Mouse (Mus musculus): ENCODE data around the gene Cyb561a3. TPM values are rescaled to one million over a fixed set of nuclear protein-coding genes. Genes with fewer than 3 reads are reported as not detected.

Gene Cyb561a3
- polyA plus RNA-seq, 1 experiment from 2014 or later = 22.1 TPM

DNA sequence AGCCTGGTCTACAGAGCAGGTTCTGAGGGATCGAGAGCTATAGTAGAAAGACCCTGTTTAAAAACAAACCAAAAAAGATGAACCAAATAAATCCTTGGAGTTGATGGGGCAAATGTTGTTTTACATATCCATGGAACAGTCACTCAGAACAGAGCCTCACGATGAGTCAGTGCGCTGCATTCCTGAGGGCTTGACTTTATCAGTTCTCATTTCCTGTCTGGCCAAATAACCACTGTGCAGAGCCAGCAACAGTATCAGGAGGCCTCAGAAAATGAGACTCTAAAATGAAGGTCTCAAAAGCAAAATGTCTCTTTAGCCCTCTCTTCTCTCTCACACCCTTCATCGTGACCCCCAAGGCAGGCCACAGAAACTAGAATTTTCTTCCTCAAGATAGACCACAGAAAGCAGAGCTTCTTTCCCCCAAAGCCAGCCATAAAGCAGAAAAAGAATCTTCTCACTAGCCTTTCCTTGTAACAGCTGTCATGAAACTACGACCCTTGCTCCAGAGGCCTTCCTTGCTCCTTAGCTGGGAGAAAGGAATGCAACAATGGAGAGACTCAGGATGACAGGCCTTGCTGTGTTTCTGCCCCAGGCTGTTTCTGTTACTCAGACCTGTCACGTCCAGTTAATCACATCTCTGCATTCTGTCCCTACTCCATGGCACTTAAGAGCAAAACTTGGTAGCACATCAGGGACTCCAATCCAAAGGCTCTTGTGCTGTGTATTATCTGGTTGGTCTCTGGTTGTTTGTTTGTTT, 15.2 kb upstream of the Cyb561a3 start:
- no peaks in the 10 kb centered on the region; the same call in 1 of the 2 replicates for H3K27me3 ChIP-seq (replicated peaks; ENCODE audit: control insufficient read depth, insufficient read depth, low read length)
- no peak overlapping the region for H3K4me2 ChIP-seq (ENCODE audit: low read length)
- no peak overlapping the region for H3K4me3 ChIP-seq (ENCODE audit: low read length)
- peak overlapping the region; percentile 22; the same call in 1 of the 2 replicates for H3K9ac ChIP-seq (ENCODE audit: low read depth, low read length)
- 68% methylated on average over 6 of the region's 6 CpGs for WGBS
- H3K36me3 ChIP-seq (ENCODE audit: control insufficient read depth, insufficient read depth, low read length) = no peaks in the 10 kb centered on the region
- no peaks in the 10 kb centered on the region for H3K9me3 ChIP-seq (ENCODE audit: control insufficient read depth, low read length)
- no peaks in the 10 kb centered on the region; the same call in 1 of the 2 replicates for H3K4me1 ChIP-seq (ENCODE audit: control insufficient read depth, insufficient read depth, low read depth, low read length)
- no peak overlapping the region for H3K27ac ChIP-seq (ENCODE audit: low read depth, low read length)
- no peak for ATAC-seq

DNA sequence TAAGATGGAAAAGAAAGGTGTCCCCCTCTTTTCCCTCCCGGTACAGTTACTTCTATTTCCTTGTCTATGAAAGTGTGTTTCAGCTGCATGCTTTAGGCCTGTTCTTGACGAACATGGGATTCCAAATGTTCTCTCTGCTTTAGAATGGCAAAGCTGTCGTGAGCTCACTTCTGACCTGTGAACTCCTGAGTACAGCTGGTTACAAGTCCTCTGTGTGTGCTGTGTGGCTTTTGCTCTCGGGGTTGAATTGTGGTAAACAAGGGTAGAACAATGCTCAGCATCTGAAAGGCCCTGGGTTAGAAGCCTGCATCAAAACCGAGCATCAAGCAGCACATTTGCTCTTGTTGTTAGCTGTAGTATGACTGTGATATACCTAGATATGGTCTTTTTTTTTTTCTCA, 14.6 kb upstream of the Cyb561a3 start:
- no peaks in the 10 kb centered on the region for H3K4me1 ChIP-seq (ENCODE audit: control insufficient read depth, insufficient read depth, low read depth, low read length)
- H3K27ac ChIP-seq (ENCODE audit: low read depth, low read length) = no peak overlapping the region
- H3K4me3 ChIP-seq (ENCODE audit: low read length) = no peak overlapping the region
- no peak overlapping the region for H3K4me2 ChIP-seq (ENCODE audit: low read length)
- H3K36me3 ChIP-seq (ENCODE audit: control insufficient read depth, insufficient read depth, low read length) = no peaks in the 10 kb centered on the region
- no peak overlapping the region for H3K9ac ChIP-seq (ENCODE audit: low read depth, low read length)
- ATAC-seq = no peak
- no peaks in the 10 kb centered on the region for H3K9me3 ChIP-seq (ENCODE audit: control insufficient read depth, low read length)
- H3K27me3 ChIP-seq (replicated peaks; ENCODE audit: control insufficient read depth, insufficient read depth, low read length) = no peaks in the 10 kb centered on the region; the same call in 1 of the 2 replicates
- 66% methylated on average over 5 of the region's 5 CpGs for WGBS

GRCm38 (mm10) chr19:10564278-10564677, 12.7 kb upstream of the Cyb561a3 start:
- no peak overlapping the region for H3K9ac ChIP-seq (ENCODE audit: low read depth, low read length)
- 88% methylated on average over 6 of the region's 6 CpGs for WGBS
- ATAC-seq = no peak
- no peaks in the 10 kb centered on the region; the same call in 1 of the 2 replicates for H3K27me3 ChIP-seq (replicated peaks; ENCODE audit: control insufficient read depth, insufficient read depth, low read length)
- no peaks in the 10 kb centered on the region for H3K9me3 ChIP-seq (ENCODE audit: control insufficient read depth, low read length)
- H3K36me3 ChIP-seq (ENCODE audit: control insufficient read depth, insufficient read depth, low read length) = no peaks in the 10 kb centered on the region
- no peak overlapping the region for H3K4me3 ChIP-seq (ENCODE audit: low read length)
- no peak overlapping the region for H3K4me2 ChIP-seq (ENCODE audit: low read length)
- H3K4me1 ChIP-seq (ENCODE audit: control insufficient read depth, insufficient read depth, low read depth, low read length) = no peaks in the 10 kb centered on the region
- no peak overlapping the region for H3K27ac ChIP-seq (ENCODE audit: low read depth, low read length)

DNA sequence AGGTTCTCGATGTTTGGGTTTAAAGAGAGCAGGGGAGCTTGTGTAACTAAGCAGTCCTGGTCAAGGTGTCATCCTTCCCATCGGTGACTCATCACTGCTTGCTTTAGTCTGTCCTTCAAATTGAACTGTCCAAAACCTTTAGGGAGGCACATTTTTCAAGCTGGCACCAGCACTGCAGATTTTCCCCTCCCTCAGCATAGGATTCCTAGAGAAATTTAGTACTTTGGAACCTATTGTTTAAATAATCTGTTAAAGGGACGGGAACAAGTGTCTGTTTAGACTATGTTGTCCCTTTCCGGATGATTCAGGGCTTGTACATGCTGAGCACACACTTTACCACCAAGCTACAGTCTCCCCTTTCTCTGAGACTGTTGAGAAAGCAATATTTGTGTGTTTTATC, 11.8 kb upstream of the Cyb561a3 start:
- WGBS = 81% methylated on average over 4 of the region's 4 CpGs
- Histone ChIP-seq H3K4me3 (ENCODE audit: low read length) (no peak overlapping the region), H3K9ac (ENCODE audit: low read depth, low read length) (no peak overlapping the region), H3K27me3 (replicated peaks; ENCODE audit: control insufficient read depth, insufficient read depth, low read length) (no peaks in the 10 kb centered on the region; the same call in 1 of the 2 replicates), H3K9me3 (ENCODE audit: control insufficient read depth, low read length) (no peaks in the 10 kb centered on the region), H3K4me1 (ENCODE audit: control insufficient read depth, insufficient read depth, low read depth, low read length) (no peaks in the 10 kb centered on the region), H3K36me3 (ENCODE audit: control insufficient read depth, insufficient read depth, low read length) (peaks cover 2% of the 10 kb centered on the region; the same call in 1 of the 2 replicates), H3K27ac (ENCODE audit: low read depth, low read length) (no peak overlapping the region), H3K4me2 (ENCODE audit: low read length) (no peak overlapping the region)
- no peak for ATAC-seq

GRCm38 (mm10) chr19:10569627-10570026, 7.3 kb upstream of the Cyb561a3 start:
- Histone ChIP-seq H3K4me3 (ENCODE audit: low read length) (no peak overlapping the region), H3K4me1 (ENCODE audit: control insufficient read depth, insufficient read depth, low read depth, low read length) (no peaks in the 10 kb centered on the region), H3K27me3 (replicated peaks; ENCODE audit: control insufficient read depth, insufficient read depth, low read length) (no peaks in the 10 kb centered on the region; the same call in 1 of the 2 replicates), H3K9ac (ENCODE audit: low read depth, low read length) (no peak overlapping the region), H3K9me3 (ENCODE audit: control insufficient read depth, low read length) (no peaks in the 10 kb centered on the region), H3K36me3 (ENCODE audit: control insufficient read depth, insufficient read depth, low read length) (peaks cover 17% of the 10 kb centered on the region), H3K4me2 (ENCODE audit: low read length) (no peak overlapping the region), H3K27ac (ENCODE audit: low read depth, low read length) (no peak overlapping the region)
- 93% methylated on average over 6 of the region's 6 CpGs for WGBS
- no peak for ATAC-seq

- H3K4me3 ChIP-seq (ENCODE audit: low read length) = no peak overlapping the region
- no peak overlapping the region for H3K4me2 ChIP-seq (ENCODE audit: low read length)
- ATAC-seq = no peak
- no peak overlapping the region for H3K27ac ChIP-seq (ENCODE audit: low read depth, low read length)
- H3K9ac ChIP-seq (ENCODE audit: low read depth, low read length) = no peak overlapping the region
- 0 out of 2 replicates have a peak, but pooled peaks cover under 1% of the 10 kb centered on the region for H3K36me3 ChIP-seq (ENCODE audit: control insufficient read depth, insufficient read depth, low read length)
- 87% methylated on average over 3 of the region's 3 CpGs for WGBS
- H3K27me3 ChIP-seq (replicated peaks; ENCODE audit: control insufficient read depth, insufficient read depth, low read length) = no peaks in the 10 kb centered on the region
- peaks cover 15% of the 10 kb centered on the region for H3K4me1 ChIP-seq (ENCODE audit: control insufficient read depth, insufficient read depth, low read depth, low read length)
- no peaks in the 10 kb centered on the region for H3K9me3 ChIP-seq (ENCODE audit: control insufficient read depth, low read length)
Measured at GRCm38 (mm10) chr19:10580102-10580501, 3.1 kb downstream of the Cyb561a3 start.

- no peak overlapping the region for H3K9ac ChIP-seq (ENCODE audit: low read depth, low read length)
- ATAC-seq = no peak
- H3K27ac ChIP-seq (ENCODE audit: low read depth, low read length) = no peak overlapping the region
- H3K9me3 ChIP-seq (ENCODE audit: control insufficient read depth, low read length) = no peaks in the 10 kb centered on the region
- peaks cover 13% of the 10 kb centered on the region for H3K4me1 ChIP-seq (ENCODE audit: control insufficient read depth, insufficient read depth, low read depth, low read length)
- H3K4me3 ChIP-seq (ENCODE audit: low read length) = no peak overlapping the region
- H3K4me2 ChIP-seq (ENCODE audit: low read length) = no peak overlapping the region
- no peaks in the 10 kb centered on the region for H3K27me3 ChIP-seq (replicated peaks; ENCODE audit: control insufficient read depth, insufficient read depth, low read length)
- H3K36me3 ChIP-seq (ENCODE audit: control insufficient read depth, insufficient read depth, low read length) = no peaks in the 10 kb centered on the region
- 89% methylated on average over 3 of the region's 3 CpGs for WGBS
Measured at GRCm38 (mm10) chr19:10580761-10581160, 3.8 kb downstream of the Cyb561a3 start.

DNA sequence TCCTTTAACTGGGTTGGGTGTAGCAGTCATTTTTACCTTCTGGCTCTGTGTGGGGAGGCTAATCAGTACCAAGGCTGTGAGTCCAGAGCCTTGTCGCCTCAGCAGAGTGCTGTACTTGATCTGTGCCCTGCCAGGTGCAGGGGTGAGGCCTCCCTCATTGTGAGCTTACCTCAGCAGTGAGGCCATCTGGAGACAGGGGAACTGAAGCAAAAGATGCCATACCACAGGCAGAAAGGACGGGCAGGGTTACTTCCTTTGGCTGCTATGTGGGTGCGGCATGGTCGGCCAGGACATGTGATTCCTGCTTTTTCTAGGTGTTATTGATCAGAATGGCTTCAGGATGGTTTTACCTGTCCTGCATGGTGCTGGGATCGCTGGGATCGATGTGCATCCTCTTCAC, 5.0 kb downstream of the Cyb561a3 start:
- H3K9me3 ChIP-seq (ENCODE audit: control insufficient read depth, low read length) = no peaks in the 10 kb centered on the region
- no peak overlapping the region for H3K27ac ChIP-seq (ENCODE audit: low read depth, low read length)
- 92% methylated on average over 6 of the region's 6 CpGs for WGBS
- no peaks in the 10 kb centered on the region for H3K27me3 ChIP-seq (replicated peaks; ENCODE audit: control insufficient read depth, insufficient read depth, low read length)
- H3K4me1 ChIP-seq (ENCODE audit: control insufficient read depth, insufficient read depth, low read depth, low read length) = peaks cover 7% of the 10 kb centered on the region
- no peak for ATAC-seq
- no peak overlapping the region for H3K9ac ChIP-seq (ENCODE audit: low read depth, low read length)
- H3K4me2 ChIP-seq (ENCODE audit: low read length) = no peak overlapping the region
- H3K36me3 ChIP-seq (ENCODE audit: control insufficient read depth, insufficient read depth, low read length) = no peaks in the 10 kb centered on the region
- no peak overlapping the region for H3K4me3 ChIP-seq (ENCODE audit: low read length)

DNA sequence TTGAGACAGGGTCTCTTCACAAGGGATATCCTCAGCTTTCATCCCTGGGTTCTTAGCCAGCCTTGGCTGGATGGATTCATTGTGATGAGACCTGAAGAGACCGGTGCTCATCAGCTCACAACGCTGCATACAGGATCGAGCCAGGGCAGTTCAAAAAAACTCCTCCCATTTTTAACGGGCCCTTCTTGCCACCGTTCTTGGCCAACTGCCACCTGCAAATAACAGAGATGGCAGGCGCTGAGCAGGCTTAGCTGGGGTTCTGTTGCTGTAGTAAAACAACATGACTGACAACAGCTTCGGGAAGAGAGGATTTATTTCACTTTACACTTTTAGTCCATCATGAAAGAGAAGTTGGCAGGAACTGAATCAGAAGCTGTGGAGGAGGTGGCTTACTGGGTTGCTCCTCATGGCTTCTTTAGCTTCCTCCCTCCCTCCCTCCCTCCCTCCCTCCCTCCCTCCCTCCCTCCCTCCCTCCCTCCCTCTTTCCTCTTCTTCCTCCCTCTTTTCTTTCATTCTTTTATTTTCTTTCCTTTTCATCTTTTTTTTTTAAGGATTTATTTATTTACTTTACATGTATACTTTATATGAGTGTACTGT, 6.7 kb downstream of the Cyb561a3 start:
- no peaks in the 10 kb centered on the region for H3K27me3 ChIP-seq (replicated peaks; ENCODE audit: control insufficient read depth, insufficient read depth, low read length)
- no peak for ATAC-seq
- H3K4me1 ChIP-seq (ENCODE audit: control insufficient read depth, insufficient read depth, low read depth, low read length) = peaks cover under 1% of the 10 kb centered on the region; the same call in 1 of the 2 replicates

More for the DNA sequence above, 6.7 kb downstream of the Cyb561a3 start:
- Histone ChIP-seq H3K27ac (ENCODE audit: low read depth, low read length) (no peak overlapping the region), H3K9me3 (ENCODE audit: control insufficient read depth, low read length) (no peaks in the 10 kb centered on the region), H3K9ac (ENCODE audit: low read depth, low read length) (no peak overlapping the region), H3K4me2 (ENCODE audit: low read length) (no peak overlapping the region), H3K36me3 (ENCODE audit: control insufficient read depth, insufficient read depth, low read length) (0 out of 2 replicates have a peak, but pooled peaks cover 3% of the 10 kb centered on the region), H3K4me3 (ENCODE audit: low read length) (no peak overlapping the region)
- WGBS = 63% methylated on average over 7 of the region's 7 CpGs
